Mouse (Mus musculus) heart, adult 2 months (tissue): ENCODE results near the gene Limd2.

Experiments
- CTCF ChIP-seq: fragments of 200-600 bp; IDR thresholded peaks from 2 replicates; pipeline ENCODE4 v1.8.1; 2022; ENCODE audit warnings: antibody characterized with exemption, mild to moderate bottlenecking, moderate library complexity
- EP300 ChIP-seq: fragments of 200-500 bp; IDR thresholded peaks from 2 replicates; pipeline ENCODE4 v1.6.1; 2011; ENCODE audit warnings: low read depth, low read length, control low read depth; ENCODE audit not compliant: insufficient read depth

DNA sequence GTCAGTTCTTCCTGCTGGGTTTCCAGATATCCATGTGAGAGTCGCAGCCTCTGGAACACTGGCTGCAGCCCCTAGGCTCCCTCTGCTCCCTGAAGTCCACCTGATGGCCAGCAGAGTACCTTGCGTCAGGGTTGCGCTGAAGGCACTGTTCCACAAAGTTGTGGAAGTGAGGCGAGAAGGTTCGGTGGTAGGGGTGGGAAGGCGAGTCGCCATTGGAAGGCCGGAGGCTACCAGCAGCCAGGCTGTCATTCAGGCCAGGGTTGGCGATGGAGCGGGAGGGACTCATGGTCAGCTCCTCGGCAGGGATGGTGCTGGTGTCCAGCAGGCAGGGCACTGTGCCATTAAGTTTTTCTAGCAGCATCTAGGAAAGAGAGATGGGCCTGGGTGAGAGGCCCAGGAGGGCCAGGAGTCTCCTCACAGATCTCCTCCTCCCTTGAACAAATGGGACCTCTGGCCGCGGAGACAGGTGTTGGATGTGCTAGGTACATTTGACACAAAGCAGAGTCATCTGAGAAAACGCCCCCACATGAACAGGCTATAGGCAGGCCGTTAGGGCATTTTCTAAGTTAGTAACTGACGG, 4.0 kb upstream of the Limd2 start:
- TF ChIP-seq EP300, result no peak
- no peak for TF ChIP-seq CTCF
